Mouse (Mus musculus): ENCODE results near the gene Ern1. TPM values are rescaled to one million over a fixed set of nuclear protein-coding genes. Genes with fewer than 3 reads are reported as not detected.
"Not testable (repeated sequence)": the region's sequence is repeated elsewhere in the genome, so short reads cannot be mapped to it uniquely, and the experiment has no call there.

Gene Ern1
- total RNA-seq, 2 experiments from 2014 or later = 28.8 to 43.1 TPM

GRCm38 (mm10) chr11:106394055-106394454 lies 93.6 kb downstream of the Ern1 start:
- ATAC-seq (ENCODE audit: poor library complexity, severe bottlenecking) = not testable (repeated sequence)

- no peak for ATAC-seq (ENCODE audit: poor library complexity, severe bottlenecking)
Measured at GRCm38 (mm10) chr11:106393331-106393616, 94.4 kb downstream of the Ern1 start.

GRCm38 (mm10) chr11:106392597-106393330 lies 94.9 kb downstream of the Ern1 start:
- no peak for ATAC-seq (ENCODE audit: poor library complexity, severe bottlenecking)

- ATAC-seq (ENCODE audit: poor library complexity, severe bottlenecking) = peak; percentile 76
Measured at GRCm38 (mm10) chr11:106391546-106392188, 96.0 kb downstream of the Ern1 start.

GRCm38 (mm10) chr11:106390757-106391156 lies 96.9 kb downstream of the Ern1 start:
- no peak for ATAC-seq (ENCODE audit: poor library complexity, severe bottlenecking)

GRCm38 (mm10) chr11:106389611-106390010 lies 98.0 kb downstream of the Ern1 start:
- no peak for ATAC-seq (ENCODE audit: poor library complexity, severe bottlenecking)

GRCm38 (mm10) chr11:106387791-106388216 lies 99.8 kb downstream of the Ern1 start, which contains the start of gene Icam2:
Gene Icam2 (minus strand): TSS chr11:106388075.
- peak; percentile 78 for ATAC-seq (ENCODE audit: poor library complexity, severe bottlenecking)

GRCm38 (mm10) chr11:106387020-106387419 lies 100.6 kb downstream of the Ern1 start:
- ATAC-seq (ENCODE audit: poor library complexity, severe bottlenecking) = no peak

- ATAC-seq (ENCODE audit: poor library complexity, severe bottlenecking) = no peak
Measured at GRCm38 (mm10) chr11:106386409-106386808, 101.2 kb downstream of the Ern1 start.

GRCm38 (mm10) chr11:106383051-106383790 lies 104.4 kb downstream of the Ern1 start:
- ATAC-seq (ENCODE audit: poor library complexity, severe bottlenecking) = no peak

- no peak for ATAC-seq (ENCODE audit: poor library complexity, severe bottlenecking)
Measured at GRCm38 (mm10) chr11:106382424-106382823, 105.2 kb downstream of the Ern1 start.

GRCm38 (mm10) chr11:106381883-106382282 lies 105.8 kb downstream of the Ern1 start:
- no peak for ATAC-seq (ENCODE audit: poor library complexity, severe bottlenecking)

GRCm38 (mm10) chr11:106381011-106381410 lies 106.6 kb downstream of the Ern1 start:
- ATAC-seq (ENCODE audit: poor library complexity, severe bottlenecking) = no peak

- no peak for ATAC-seq (ENCODE audit: poor library complexity, severe bottlenecking)
Measured at GRCm38 (mm10) chr11:106374979-106375378, 112.7 kb downstream of the Ern1 start.

- ATAC-seq (ENCODE audit: poor library complexity, severe bottlenecking) = no peak
Measured at GRCm38 (mm10) chr11:106374559-106374958, 113.1 kb downstream of the Ern1 start.

GRCm38 (mm10) chr11:106373998-106374397 lies 113.7 kb downstream of the Ern1 start:
- ATAC-seq (ENCODE audit: poor library complexity, severe bottlenecking) = no peak

GRCm38 (mm10) chr11:106366316-106366715 lies 121.3 kb downstream of the Ern1 start:
- ATAC-seq (ENCODE audit: poor library complexity, severe bottlenecking) = peak; percentile 83

GRCm38 (mm10) chr11:106365366-106365765 lies 122.3 kb downstream of the Ern1 start, which contains the start of gene Prr29:
Gene Prr29 (plus strand): TSS chr11:106365472.
- ATAC-seq (ENCODE audit: poor library complexity, severe bottlenecking) = no peak

- peak; percentile 69 for ATAC-seq (ENCODE audit: poor library complexity, severe bottlenecking)
Measured at GRCm38 (mm10) chr11:106364712-106365111, 122.9 kb downstream of the Ern1 start.

GRCm38 (mm10) chr11:106359350-106359749 lies 128.3 kb downstream of the Ern1 start:
- ATAC-seq (ENCODE audit: poor library complexity, severe bottlenecking) = no peak

- ATAC-seq (ENCODE audit: poor library complexity, severe bottlenecking) = peak; percentile 73
Measured at GRCm38 (mm10) chr11:106355382-106356128, 132.1 kb downstream of the Ern1 start.
